Mouse (Mus musculus): ENCODE results near the gene Tmem38a. TPM values are rescaled to one million over a fixed set of nuclear protein-coding genes. Genes with fewer than 3 reads are reported as not detected.

The Tmem38a gene
- total and polyA plus RNA-seq, 3 experiments, result 0.92 to 3.0 TPM; not detected in 1

DNA sequence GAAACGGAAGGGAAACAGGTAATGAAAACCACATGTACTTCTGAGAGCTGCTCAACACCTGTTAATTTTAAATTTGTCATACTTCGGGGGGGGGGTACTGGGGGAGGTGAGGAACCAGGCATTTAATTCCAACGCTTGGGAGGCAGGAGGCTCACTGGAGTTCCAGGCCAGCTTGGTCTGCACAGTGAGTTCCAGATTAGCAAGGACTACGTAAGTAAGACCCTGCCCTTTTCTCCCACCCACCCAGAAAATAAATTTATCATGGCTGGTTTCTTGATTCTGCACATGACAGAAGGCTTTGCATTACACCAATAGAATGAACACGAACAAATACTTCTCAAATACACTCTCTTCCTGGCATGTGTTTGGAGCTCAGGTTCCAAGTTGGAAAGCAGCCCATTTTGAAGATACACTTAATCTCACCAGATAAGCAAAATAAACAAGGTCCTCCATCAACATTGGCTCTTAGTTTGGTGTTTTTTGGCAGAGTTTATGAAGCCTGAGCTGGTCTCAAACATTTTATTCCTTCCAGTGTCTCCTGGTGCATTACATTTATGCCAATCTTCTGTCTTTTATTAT lies 22.5 kb upstream of the Tmem38a start:
- no peaks in the 10 kb centered on the region for H3K27me3 ChIP-seq (ENCODE audit: control insufficient read depth in 1 of 2, insufficient read depth in 2 of 2, low read length in 2 of 2)
- TF ChIP-seq ZC3H11A (IDR thresholded peaks at IDR 0.05; ENCODE audit: low read depth, low read length) (no peak), MAFK (IDR thresholded peaks at IDR 0.05; ENCODE audit: borderline replicate concordance, low read depth, low read length) (no peak), USF2 (IDR thresholded peaks at IDR 0.05; ENCODE audit: borderline replicate concordance in 1 of 2, insufficient read depth in 1 of 2, low read depth in 1 of 2, low read length in 2 of 2) (no peak), MYC (IDR thresholded peaks at IDR 0.05; ENCODE audit: low read depth, low read length) (0 out of 2 replicates have a peak, but pooled peaks have one; percentile 31), TBP (IDR thresholded peaks at IDR 0.05; ENCODE audit: low read depth, low read length) (no peak), ETS1 (IDR thresholded peaks at IDR 0.05; ENCODE audit: low read depth, low read length) (peak; percentile 81), GABPA (IDR thresholded peaks at IDR 0.05; ENCODE audit: low read depth, low read length) (no peak), ZKSCAN1 (IDR thresholded peaks at IDR 0.05; ENCODE audit: low read depth, low read length) (no peak), ZMIZ1 (IDR thresholded peaks at IDR 0.05; ENCODE audit: low read depth, low read length) (no peak), MXI1 (IDR thresholded peaks at IDR 0.05; ENCODE audit: low read depth, low read length) (peak; percentile 66; the same call in 1 of the 2 replicates), HCFC1 (IDR thresholded peaks at IDR 0.05; ENCODE audit: low read depth, low read length) (0 out of 2 replicates have a peak, but pooled peaks have one; percentile 36), MAZ (IDR thresholded peaks at IDR 0.05; ENCODE audit: low read depth, low read length) (no peak), NRF1 (IDR thresholded peaks at IDR 0.05; ENCODE audit: insufficient read depth, low read depth, low read length, poor library complexity, severe bottlenecking) (no peak), CHD2 (IDR thresholded peaks at IDR 0.05; ENCODE audit: low read length) (no peak), UBTF (IDR thresholded peaks at IDR 0.05; ENCODE audit: borderline replicate concordance, insufficient read depth, low read depth, low read length) (no peak), MAX (IDR thresholded peaks at IDR 0.05; ENCODE audit: low read length) (no peak), TAL1 (IDR thresholded peaks at IDR 0.05; ENCODE audit: low read length) (no peak), JUND (IDR thresholded peaks at IDR 0.05; ENCODE audit: low read depth, low read length) (no peak), EP300 (IDR thresholded peaks at IDR 0.05; ENCODE audit: low read depth in 1 of 2, low read length in 2 of 2) (peak in 1 of 2 experiments; percentile 34; a peak in 1 of 4 replicates), TCF12 (IDR thresholded peaks at IDR 0.05; ENCODE audit: low read depth, low read length) (no peak; the same call in 1 of the 2 replicates), CHD1 (IDR thresholded peaks at IDR 0.05; ENCODE audit: low read depth, low read length) (no peak), POLR2AphosphoS2 (IDR thresholded peaks at IDR 0.05; ENCODE audit: low read length) (no peak), ZNF384 (IDR thresholded peaks at IDR 0.05; ENCODE audit: low read depth, low read length) (no peak), MYB (IDR thresholded peaks at IDR 0.05; ENCODE audit: low read depth, low read length) (no peak), RCOR1 (IDR thresholded peaks at IDR 0.05; ENCODE audit: low read depth, low read length) (no peak), CTCF (IDR thresholded peaks at IDR 0.05 in 2 of 3, conservative IDR thresholded peaks at IDR 0.05 in 1 of 3; ENCODE audit: control insufficient read depth in 1 of 3, insufficient read depth in 1 of 3, low read depth in 2 of 3, low read length in 3 of 3, poor library complexity in 1 of 3, severe bottlenecking in 1 of 3) (no peak), SMC3 (IDR thresholded peaks at IDR 0.05; ENCODE audit: low read depth, low read length) (no peak), E2F4 (IDR thresholded peaks at IDR 0.05; ENCODE audit: borderline replicate concordance, low read depth, low read length) (no peak), USF1 (IDR thresholded peaks at IDR 0.05; ENCODE audit: low read depth, low read length) (peak; percentile 9; the same call in 1 of the 2 replicates), GATA1 (IDR thresholded peaks at IDR 0.05; ENCODE audit: low read depth, low read length) (peak; percentile 83), POLR2A (IDR thresholded peaks at IDR 0.05; ENCODE audit: control insufficient read depth in 1 of 2, insufficient read depth in 1 of 2, low read depth in 1 of 2, low read length in 2 of 2, poor library complexity in 1 of 2) (no peak), MEF2A (IDR thresholded peaks at IDR 0.05; ENCODE audit: extremely low read depth, insufficient replicate concordance, low read depth, low read length, poor library complexity, severe bottlenecking) (no peak), ELF1 (IDR thresholded peaks at IDR 0.05; ENCODE audit: low read depth, low read length) (no peak), BHLHE40 (IDR thresholded peaks at IDR 0.05; ENCODE audit: borderline replicate concordance, low read depth, low read length) (0 out of 2 replicates have a peak, but pooled peaks have one; percentile 14), NELFE (IDR thresholded peaks at IDR 0.05; ENCODE audit: low read depth, low read length) (no peak), SIN3A (IDR thresholded peaks at IDR 0.05; ENCODE audit: low read length) (peak; percentile 68), POLR2AphosphoS5 (IDR thresholded peaks at IDR 0.05; ENCODE audit: borderline replicate concordance, low read depth, low read length) (no peak)
- H3K4me3 ChIP-seq (ENCODE audit: control insufficient read depth in 1 of 2, insufficient read depth in 1 of 2, low read depth in 2 of 2, low read length in 2 of 2), result peak overlapping the region; percentile 72 to 77
- H3K9me3 ChIP-seq (replicated peaks; ENCODE audit: insufficient read depth, low read length), result no peaks in the 10 kb centered on the region
- H3K4me1 ChIP-seq (ENCODE audit: control insufficient read depth in 1 of 2, insufficient read depth in 2 of 2, low read length in 2 of 2), result peaks cover 7 to 13% of the 10 kb centered on the region in 2 experiments
- peak overlapping the region; percentile 41 for H3K27ac ChIP-seq (ENCODE audit: control insufficient read depth, low read depth, low read length)
- peaks cover 41% of the 10 kb centered on the region for H3K79me2 ChIP-seq (ENCODE audit: control insufficient read depth, insufficient read depth, low read length, poor library complexity)
- H3K36me3 ChIP-seq (ENCODE audit: control insufficient read depth in 1 of 2, insufficient read depth in 2 of 2, low read length in 2 of 2), result peaks cover 7 to 35% of the 10 kb centered on the region in 2 experiments
- peak; percentile 69 for DNase-seq (ENCODE audit: low read depth, low spot score)
- H3K9ac ChIP-seq (ENCODE audit: control insufficient read depth, low read depth, low read length, poor library complexity, severe bottlenecking), result peak overlapping the region; percentile 80

Measured in MEL (cell line).